Mouse (Mus musculus) kidney, postnatal 36 days (tissue): ENCODE data around the gene LTO1.

Source experiments
- DNase-seq, 2 experiments: peaks; one replicate each; pipeline ENCODE4 v3.0.0; 2021 to 2022; ENCODE audit warnings: mixed read lengths in 2 of 2

LTO1 gene

DNA sequence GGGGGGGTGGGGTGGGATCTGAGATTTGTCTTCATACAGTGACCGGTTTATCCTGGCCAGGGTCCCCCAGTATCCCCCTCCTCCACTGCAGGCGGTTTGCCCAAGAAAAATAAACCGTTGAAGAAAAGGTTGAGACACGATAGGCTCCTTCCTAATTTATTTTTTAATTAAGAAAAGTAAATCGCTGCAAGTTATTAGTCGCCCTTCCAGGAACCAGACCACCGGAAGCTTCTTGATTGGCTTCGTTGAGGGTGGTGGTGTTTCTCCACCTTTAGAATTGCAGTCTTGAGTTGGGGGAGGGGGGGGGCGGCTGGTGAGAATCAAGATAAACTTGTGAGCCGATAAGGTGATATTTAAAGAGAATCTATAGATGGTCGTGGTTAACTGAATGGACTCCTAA, 25.7 kb downstream of the LTO1 start:
- no peak for DNase-seq

DNA sequence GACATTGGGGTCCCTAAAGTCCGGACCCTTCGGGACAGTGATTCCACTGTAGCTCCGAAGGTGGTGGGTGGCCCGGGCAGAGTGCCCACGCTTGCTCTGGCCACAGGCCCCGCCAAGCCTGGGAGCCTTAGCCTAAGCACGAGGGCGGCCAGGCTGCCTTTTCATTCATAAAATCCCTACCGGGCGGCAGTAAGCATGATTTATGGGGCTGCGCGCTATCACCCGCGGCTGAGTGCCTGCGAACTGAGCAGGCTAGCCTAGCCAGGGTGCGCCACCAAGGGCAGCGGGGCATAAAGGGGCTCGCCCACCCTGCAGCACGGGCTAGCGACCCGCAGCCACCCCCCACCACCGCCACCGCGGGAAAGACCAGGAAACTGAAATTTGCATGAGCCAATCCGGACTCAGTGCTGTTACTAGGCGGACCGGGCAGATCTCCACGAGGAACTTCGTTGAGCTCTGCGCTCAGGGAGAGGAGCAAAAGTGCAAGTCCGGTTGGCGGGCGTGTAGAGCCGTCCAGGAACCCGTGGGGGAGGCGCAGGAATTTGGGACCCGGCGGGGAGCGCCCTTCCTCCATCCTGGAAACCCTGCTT, 26.4 kb downstream of the LTO1 start:
- DNase-seq, result peak; percentile 91 to 94

DNA sequence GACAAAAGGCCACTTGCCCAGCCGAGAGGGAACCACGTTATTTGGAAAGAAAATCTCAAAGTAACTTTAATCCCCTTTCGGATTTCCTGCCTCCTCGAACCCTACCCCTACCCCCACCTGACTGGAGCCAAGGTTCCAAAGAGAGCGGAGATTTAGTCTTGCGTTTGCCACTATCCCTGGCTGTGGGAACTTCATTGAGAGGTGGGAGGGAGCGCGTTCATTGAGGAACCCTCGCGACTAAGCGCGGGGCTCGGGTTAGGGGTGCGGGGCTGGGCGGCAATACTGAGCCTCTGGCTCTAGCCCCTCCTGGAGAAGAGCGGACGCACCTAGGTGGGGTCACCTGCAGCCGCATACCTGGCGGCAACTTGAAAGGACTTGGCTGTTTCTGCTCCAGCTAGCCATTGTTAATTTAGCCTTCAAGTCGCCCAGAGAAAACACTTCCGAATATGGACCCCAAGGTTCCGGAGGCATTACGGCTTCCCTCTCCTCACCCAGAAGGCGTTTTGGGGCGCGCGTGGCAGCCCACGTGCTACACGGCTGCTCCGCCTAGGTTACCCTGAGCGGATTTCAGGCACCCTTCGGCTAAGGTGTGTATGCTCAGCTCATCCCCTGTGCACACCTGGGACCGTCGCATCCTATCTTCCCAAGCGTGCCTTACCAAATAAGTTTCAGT, 27.3 kb downstream of the LTO1 start:
- peak in 1 of 2 experiments; percentile 44 for DNase-seq

DNA sequence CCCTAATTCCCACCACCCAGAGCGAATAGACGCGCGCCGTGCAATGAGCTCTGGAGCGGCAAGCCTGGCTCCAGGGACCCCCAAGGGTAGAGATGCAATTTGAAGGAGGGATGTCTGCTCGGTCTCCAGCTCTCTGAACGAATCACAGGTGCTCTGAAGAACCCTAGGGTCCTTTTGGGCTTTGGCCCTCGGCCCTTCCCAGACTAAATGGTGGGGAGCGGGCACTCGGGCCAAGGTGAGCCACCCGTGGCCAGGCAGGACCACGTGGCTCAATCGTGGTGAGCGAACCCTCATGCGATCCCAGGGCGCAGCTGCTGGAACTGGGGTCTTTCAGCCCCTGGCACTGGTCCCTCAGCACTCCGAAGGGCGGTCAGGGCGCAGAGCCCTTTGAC, 27.8 kb downstream of the LTO1 start:
- peak; percentile 29 to 40 for DNase-seq

DNA sequence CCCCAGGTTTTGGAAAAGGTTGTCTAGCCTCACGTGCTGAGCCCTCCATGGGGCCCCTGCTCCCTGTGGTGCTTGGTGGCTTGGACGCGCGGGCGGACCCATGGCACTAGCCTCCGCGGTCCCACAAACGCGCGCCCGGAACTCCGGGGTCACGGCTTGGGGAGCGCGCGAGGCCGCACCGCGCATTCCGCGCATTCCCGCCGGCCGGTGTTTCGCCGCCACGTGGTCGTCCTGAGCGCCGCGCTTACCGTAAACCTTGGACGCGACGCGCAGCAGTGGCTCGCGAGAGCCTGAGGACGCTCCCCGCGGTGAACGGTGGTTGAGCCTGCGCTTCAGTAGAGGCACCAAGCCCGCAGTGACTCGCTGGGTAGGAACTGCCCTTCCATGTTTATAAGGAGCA, 28.4 kb downstream of the LTO1 start:
- peak; percentile 85 to 93 for DNase-seq

DNA sequence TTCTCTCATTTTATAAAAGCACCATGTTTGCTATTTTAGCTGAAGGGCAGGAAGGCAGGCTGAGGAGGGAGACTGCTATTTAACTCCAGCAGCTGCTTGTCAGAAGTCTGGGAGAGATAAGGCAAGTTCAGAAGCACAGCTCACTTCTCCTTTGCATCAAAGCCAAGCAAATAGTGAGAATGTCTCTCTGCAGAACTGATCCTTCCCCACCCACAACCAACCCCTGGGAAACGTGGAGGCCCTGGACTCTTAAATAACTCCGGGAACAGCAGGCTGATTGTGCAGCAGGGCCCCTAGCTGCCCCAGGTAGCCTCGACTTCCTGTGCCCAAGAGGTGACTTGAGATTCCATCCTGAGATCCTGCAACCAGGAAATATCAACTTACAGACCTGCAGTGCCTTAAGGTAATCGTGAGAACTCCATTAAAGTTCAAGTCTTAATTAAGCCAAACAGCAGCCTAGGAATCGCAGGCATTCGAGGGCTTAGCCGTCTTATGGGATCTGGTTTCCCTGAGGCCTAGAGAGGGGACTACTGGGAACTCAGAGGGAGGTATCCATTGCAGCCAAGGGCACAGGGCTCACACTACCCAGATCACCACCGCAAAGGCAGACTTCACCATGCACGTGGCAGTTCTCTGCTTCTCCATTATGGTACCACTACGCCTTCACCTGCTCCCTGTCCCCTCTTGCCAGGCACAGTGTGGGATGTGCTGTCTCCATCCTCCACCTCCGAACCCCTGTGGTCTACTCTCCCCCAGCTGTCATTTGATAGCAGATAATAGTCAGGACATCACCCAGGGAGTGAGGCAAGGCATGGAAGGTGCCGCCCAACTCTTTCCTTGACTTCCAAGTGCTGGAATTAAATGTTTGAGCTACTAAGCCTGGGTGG, 43.9 kb downstream of the LTO1 start:
- DNase-seq, result no peak

DNA sequence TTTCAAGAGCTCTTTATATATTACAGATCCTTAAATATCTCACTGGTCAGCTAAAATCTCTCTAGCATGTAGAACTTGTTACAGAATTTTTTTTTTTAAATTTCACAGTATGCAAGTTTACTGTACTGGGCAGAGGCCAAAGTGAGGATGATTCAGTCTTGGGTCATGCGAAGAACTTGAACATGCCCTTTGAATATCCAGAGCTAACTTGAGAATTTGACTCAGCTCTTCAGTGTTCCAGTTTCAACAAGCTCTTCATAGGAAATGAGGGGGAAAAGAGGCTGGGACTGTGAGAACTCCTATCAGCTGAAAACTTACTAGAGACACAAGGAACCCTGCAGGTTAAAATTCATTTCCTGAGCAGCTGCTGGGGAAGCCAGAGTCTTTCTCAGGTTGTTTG, 49.0 kb downstream of the LTO1 start:
- no peak for DNase-seq

DNA sequence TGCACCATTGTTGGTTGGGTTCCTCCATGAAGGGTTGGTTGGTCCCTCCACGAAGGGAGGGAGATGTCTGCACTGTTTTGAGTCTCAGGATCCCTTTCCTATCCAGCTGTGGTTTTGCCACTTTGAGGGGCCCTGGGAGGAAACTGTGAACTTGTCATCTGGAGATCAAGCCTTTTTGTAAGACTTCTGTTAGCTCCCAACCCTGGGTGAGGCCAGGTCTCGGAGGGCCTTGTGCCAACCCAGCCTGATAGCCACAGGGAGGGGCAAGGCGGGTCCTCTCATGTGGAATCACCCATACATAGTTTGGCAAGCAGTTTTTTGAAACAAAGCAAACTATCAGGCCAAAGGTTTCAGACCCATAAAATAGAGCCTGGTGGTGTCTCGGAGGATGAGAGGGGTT, 49.4 kb downstream of the LTO1 start:
- no peak for DNase-seq

DNA sequence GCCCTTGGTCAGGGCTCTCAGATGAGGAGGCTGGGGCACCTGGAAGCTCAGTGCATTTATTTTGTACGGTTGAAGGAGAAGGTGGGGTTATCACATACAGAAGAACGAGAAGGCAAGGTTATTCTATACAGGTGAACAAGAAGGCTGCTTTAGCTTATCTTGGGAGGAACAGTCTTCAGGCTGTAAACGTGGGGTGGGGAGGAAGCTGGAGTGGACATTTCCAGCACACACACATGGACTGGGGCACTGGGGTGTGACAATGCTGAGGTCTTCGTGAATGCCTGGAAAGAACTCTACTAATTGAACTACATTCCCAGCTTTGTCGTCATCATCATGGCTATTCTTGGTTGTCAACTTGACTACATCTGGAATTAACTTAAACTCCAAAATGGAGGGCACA, 51.0 kb downstream of the LTO1 start:
- DNase-seq, result no peak

DNA sequence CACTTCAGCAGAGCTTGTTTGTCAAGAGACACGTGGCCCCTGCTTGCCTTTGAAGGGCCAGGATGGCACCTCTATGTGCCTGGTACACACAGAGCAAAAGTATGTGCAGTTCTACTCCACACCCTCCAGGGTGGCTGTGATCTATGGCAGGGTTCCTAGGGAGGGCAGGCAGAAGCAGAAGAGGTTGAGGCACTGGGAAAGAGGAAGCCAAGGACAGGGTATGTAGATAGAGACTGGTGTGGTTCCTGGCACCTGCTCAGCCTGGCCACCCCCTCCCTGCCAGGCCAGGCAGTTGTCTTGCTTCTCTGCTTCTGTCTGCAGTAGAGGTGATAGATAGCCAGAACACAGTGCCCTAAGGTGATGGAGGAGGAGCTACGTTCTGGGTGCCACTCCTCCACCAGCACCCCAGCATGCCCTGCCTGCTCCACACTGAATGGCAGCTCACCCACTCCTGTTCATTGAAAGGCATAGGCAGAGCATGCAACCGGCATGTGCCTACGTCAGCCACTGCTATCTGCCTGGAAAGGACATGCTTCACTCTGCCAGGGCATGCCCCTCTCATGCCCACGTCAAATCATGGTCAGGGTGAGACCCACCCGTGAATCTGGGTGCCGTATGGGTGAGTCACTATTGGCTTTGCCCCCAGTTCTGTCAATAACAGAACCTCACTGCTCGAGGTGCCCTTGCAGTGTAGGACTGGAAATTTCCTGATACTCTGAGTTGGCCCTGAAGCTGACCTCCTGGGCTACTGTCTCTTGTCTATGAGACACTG, 56.3 kb downstream of the LTO1 start:
- DNase-seq, result no peak

DNA sequence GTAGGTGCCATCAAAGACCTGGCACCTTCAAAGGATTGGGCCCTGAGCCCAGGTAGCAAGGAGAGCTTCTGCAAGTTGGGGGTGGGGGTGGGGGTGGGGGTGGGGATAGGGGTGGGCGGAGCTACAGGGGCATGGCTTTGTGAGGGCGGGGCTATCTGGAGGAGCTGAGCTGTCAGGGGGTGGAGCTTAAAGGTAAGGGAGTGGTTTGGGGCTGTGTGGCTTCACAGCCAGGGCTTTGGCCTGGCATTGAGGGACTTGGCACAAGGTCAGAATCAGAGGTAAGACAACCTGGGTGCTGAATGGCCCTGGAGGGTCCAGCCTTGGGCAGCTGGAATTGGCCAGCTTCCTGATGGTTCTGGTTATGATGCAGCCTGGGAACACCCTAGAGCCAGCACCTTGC, 56.9 kb downstream of the LTO1 start:
- DNase-seq, result no peak

DNA sequence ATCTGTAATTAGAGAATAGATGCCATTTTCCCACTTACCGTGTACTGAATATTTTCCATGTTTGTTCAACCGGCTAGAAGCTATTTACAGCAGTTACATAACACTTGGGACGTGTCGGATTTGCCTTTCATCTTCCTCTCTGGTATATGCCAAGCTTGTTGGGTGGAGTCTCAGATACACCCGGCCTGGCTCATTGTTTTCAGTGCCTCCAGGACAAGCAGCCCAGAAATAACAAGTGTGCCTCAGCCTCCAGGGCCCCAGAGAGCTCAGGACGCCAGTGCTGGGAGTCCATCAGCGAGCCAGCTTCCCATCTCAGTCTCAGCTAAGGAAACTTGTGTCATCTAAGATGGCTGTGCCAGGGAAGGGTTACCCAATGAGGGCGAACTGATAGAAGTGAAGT, 58.6 kb downstream of the LTO1 start:
- DNase-seq, result peak; percentile 11 to 32

DNA sequence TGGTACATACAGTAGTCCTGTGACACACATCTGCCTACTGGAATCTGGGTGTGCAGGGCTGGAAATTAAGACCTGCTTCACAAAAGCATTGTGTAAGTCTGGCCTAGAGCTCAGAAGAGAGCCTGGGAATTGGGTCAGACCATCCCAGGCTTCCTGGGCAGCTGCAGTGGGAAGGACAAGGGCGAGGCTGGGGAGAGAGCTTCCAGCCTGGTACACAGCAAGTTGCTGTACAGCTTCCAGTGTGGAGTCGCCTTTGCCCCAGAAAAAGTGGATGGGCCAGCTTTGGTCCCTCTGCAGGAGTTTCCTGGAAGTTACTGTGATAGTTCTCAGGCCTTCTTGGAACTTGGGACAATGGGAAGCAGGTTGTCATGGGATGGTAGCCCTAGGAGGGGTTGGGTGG, 62.2 kb downstream of the LTO1 start:
- DNase-seq, result no peak

DNA sequence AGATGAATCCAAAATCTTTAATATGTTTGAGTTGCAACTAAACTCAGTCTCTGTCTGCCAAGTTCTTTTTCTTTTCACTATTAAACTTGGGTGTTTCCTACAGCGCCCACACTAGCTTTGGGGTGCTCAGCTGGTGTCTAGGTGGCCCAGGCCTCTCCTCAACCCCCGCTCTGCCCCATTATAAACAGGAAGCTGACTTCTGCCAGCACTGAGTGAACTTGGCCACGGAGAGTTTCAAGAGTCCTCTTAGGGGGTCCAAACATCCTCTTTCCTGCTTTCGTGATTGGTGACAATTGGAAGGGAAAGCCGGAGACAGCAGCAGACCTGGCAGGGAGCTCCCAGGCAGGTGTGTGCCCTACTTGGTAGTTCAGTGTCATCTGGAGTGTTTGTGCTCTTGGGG, 64.9 kb downstream of the LTO1 start:
- no peak for DNase-seq
